Mouse (Mus musculus): ENCODE measurements around the gene 3110040N11Rik.
"Not testable (repeated sequence)": the region's sequence is repeated elsewhere in the genome, so short reads cannot be mapped to it uniquely, and the experiment has no call there.

3110040N11Rik gene

DNA sequence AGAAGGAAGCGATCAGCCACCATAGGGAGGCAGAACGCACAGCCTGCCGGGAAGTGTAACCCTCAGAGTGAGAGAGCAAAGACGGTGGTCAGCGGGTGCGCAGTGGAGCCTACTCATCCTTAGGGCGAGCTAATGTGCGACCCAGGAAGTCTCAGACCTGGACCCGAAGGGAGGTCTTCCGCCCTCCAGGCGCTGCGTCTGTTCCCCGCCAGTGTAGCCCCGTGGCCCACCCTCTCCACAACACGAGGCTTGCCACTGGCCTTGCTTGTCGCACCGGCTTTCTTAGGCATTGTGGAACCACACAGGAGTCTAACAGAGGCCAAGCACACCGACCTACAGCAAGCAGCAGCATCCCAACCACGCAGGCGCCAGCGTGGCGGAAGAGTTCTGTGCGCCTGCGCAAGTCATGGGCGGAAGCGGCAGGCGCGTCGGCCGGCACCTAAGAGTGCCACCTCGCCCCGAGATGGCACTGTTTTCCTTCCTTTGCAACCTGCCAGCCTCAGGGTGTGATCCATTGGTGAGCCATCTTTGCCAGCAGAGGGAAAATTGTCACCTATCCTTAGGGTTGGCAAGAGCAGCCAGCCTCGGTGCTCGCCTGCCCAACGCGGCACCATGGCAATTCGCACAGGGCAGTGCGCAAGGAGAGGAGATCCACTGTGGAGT, at the start of gene 3110040N11Rik:
Gene 3110040N11Rik, minus strand, starts transcription at position 384 of the 663 bp plus-strand sequence.
- DNase-seq (ENCODE audit: low read depth, low spot score), result peak; percentile 98

DNA sequence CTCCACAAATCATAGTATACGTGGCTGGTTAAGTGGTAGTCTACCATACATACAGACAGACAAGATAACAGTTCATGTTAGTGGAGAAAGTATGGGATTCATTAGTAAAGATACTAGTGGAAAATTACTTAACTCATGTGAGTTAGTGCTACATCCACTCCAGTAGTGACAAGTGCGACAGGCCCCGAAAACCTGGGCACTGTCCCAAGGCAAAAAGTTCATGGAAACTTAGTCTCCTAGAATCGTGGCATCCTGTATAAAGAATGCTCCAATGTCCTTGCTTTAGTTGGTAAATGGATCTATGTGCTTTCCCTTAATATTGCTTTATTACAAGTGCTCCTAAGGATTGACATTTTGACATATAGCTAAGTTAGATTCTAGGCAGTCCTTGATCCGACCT, 48.5 kb upstream of the 3110040N11Rik start:
- DNase-seq (ENCODE audit: low read depth, low spot score), result not testable (repeated sequence)

DNA sequence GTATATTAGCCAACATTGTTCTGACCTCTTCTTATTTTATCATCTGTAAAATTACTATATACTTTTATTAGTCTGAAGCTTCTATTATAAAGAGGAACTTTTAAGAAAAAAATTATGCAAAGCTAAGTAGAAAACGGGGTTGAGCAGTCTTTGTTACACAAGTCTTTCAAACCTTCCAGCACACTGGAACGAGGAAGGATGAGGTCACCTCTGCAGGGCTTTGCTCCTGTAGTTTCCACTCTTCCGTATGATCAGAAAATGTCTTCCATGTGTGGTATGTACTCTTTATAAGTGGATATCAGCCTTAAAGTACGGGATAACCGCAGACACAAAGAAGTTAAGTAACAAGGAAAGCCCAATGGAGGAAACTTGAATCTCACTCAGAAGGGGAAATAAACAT, 46.2 kb upstream of the 3110040N11Rik start:
- no peak for DNase-seq (ENCODE audit: low read depth, low spot score)

DNA sequence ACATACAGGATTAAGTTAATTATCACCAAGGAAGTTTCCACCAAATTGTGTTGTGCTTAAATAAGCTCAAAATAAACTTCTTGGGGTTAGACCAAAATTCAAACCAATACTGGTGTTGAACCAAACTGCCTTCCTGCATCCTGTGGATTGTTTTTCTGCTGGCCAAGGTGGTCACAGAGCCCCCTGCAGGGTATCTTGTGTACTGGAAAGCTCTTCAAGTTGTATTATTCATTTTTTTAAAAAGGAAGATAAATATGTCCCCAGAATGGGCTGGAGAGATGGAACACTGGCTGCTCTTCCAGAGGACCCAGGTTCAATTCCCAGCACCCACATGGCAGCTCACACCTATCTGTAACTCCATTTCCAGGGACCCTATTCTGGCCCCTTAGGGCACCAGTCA, 45.6 kb upstream of the 3110040N11Rik start:
- DNase-seq (ENCODE audit: low read depth, low spot score), result no peak

DNA sequence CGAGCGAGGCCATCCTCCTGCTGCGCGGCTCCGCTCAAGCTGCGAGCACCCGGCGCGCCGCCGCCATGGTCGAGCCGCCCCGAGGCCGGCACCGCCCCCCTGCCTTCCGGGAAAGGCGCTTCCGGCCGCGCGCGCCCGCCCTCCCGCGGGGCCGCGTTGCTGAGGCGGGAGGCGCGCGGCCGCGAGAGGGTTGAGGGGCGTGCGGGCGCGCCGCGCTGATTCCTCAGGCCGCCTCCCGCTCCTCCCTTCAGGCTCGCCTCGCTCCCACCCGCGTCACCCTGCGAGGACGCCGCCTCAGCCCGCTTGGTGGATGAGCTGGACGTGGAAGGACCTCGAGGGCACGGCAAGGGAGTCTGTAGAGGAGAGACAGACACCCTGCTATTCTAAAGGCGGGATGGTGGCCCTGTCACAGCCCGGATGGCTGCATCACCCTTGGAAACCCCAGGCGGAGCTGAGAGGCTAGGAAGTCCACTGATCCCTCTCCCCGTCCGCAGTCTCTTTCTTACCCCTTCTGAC, 40.2 kb upstream of the 3110040N11Rik start, which contains the start of gene Btbd1:
Gene Btbd1, minus strand, starts transcription at position 53 of the 516 bp plus-strand sequence.
- peak; percentile 91 for DNase-seq (ENCODE audit: low read depth, low spot score)

- DNase-seq (ENCODE audit: low read depth, low spot score), result peak; percentile 42
Measured at GRCm38 (mm10) chr7:81828681-81829378, 39.6 kb upstream of the 3110040N11Rik start.

DNA sequence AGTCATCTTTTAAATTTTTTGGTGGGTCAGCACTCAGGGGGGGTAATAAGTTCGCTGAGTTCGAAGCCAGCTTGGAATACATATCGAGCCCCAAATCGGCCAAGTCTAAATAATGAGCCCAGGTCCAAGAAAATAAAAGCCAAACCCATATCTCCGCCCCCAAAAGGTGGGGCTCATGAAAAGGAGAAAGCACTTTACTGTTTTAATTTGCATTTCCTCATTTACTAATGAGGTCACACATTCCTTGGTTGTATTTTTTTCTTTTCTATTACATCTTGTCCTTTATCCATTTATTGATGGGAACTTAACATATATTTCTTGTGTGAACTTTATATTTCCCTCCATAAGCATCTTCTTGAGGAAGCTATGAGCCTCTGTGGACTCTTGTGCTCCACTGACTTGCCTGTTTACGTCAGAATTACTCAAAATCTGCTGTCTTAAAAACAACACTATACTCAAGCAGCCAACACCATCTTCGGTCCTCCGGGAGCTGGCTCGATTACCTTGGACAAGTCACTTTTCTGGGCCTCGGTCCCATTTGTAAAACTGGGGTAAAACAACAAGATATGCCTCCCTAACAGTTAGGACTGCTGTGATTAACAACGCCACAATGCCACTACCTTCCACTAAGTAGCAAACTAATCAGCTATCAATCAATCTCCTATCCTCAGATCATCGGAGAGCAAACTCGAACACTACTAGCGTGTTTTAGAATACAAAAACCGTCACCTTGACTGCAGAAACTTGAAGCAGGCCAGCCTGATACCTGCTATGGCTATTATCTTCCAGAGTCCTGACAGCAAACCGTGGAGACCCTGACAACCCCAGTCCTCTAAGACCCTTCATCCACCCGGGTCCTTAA, 38.8 kb upstream of the 3110040N11Rik start:
- DNase-seq (ENCODE audit: low read depth, low spot score), result no peak

GRCm38 (mm10) chr7:81825381-81825780, 36.1 kb upstream of the 3110040N11Rik start:
- DNase-seq (ENCODE audit: low read depth, low spot score), result peak; percentile 21

DNA sequence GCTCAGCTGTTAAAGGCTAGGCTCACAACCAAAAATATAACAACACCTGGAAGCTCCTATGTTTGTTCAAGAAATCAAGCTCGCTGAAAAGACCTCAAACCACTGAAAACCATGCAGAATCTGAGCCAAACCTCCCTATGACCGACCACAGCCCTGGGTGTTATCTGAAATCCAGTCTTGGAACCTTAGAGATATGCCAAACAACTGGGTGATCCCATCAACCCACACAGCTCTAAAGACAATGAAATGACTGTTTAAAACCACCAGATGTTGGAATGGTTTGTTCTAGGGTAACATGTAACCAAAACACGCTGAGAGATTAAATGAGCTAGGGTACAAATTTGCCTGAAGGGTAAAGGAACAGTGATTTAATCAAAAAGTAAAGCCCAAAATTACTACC, 35.6 kb upstream of the 3110040N11Rik start:
- DNase-seq (ENCODE audit: low read depth, low spot score), result no peak

DNA sequence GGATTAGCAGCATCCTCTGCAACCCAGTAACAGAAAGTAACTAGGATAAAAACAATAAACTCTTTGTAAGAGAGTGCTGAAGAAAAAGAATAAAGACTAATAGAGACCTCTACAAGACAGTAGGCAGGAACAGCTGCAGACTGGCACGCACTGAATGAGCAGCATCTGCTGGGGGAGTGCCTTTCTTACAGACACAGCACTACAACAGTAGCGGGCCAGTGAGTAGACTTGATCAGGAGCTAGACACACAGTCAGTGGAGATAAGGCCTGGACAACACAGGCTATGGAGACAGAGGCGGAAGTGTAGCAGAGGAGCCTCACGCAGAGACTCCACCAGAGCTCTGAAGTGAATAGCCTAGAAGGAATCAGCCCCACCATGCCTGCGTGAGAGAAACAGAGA, 16.8 kb upstream of the 3110040N11Rik start:
- peak; percentile 39 for DNase-seq (ENCODE audit: low read depth, low spot score)

GRCm38 (mm10) chr7:81788536-81788935, 742 bp downstream of the 3110040N11Rik start:
- DNase-seq (ENCODE audit: low read depth, low spot score), result peak; percentile 53

DNA sequence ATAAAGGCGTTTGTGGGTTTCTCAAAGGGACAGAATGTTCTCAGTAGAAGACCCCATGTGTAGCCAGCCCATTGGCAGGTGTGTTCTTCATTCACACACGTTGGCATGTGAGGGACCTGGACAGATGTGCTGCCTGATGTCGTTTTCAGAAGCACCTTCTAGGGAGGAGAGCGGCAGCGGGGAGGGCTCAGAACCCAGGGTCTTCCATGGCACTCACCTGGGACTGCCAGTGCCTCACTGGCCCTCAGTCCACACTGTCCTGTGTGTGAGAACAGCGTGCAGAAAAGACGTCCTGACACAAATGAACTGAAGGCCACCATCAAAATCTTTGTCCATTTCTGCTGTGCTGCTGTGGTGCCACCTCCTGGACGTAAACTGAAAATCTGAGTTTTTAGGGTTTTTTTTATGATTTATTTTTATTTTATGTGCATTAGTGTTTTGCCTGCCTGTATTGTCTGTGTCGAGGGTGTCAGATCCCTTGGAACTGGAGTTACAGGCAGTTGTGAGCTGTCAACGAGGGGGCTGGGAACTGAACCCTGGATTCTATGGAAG, 11.5 kb downstream of the 3110040N11Rik start:
- peak; percentile 54 for DNase-seq (ENCODE audit: low read depth, low spot score)

DNA sequence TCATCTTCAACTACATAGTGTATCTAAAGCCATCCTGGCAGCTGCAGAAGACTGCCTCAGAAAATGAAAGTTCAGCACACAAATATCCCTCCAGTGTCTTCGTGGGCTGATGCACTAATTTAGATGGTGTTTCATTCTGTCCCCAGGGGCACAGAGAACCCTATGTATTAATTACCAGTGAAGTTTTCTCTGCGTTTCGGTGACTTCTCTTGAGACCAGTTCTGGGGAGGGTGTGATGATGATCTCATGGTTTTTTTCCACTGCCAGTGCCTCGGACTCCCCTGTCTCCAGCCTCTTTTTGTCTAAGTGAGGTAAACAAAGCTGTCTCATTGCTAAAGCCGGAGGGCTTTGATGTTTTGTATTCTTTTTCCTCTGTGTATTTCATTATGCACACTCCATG, 14.0 kb downstream of the 3110040N11Rik start:
- peak; percentile 59 for DNase-seq (ENCODE audit: low read depth, low spot score)

DNA sequence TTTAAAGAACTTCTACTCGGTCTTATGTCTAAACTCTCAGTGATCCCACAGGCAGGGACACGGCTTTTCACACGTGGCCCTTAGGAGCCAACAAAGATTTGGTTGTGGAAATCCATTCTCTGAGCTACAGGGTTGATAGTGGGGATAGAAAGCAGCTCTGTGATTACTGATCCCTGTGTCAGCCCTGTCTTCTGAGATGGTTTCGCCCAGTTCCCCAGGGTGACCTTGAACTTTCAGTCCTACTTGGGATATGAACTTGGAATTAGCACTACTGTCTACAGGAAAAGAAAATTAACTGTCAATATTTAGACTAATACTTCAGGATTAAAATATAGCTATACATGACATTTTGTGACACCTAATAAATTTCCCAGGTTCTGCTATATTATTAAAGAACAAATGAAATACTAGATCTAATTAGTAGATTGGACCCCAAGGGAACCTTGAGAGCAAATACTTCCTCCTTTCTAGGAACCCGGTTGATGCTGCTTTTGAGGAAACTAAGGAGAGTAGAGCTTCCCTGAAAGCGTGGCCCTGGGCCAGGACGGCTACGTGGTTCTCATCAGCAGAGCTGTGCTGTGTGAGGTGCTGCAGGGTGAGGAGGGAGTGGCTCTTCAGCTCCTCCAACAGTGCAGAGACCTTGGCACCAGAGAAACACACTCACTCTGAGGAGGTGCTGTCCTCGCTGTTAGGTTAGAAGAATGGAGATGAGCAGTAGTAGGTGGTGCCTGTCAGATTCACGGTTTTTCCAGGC, 16.3 kb downstream of the 3110040N11Rik start:
- peak; percentile 67 for DNase-seq (ENCODE audit: low read depth, low spot score)

DNA sequence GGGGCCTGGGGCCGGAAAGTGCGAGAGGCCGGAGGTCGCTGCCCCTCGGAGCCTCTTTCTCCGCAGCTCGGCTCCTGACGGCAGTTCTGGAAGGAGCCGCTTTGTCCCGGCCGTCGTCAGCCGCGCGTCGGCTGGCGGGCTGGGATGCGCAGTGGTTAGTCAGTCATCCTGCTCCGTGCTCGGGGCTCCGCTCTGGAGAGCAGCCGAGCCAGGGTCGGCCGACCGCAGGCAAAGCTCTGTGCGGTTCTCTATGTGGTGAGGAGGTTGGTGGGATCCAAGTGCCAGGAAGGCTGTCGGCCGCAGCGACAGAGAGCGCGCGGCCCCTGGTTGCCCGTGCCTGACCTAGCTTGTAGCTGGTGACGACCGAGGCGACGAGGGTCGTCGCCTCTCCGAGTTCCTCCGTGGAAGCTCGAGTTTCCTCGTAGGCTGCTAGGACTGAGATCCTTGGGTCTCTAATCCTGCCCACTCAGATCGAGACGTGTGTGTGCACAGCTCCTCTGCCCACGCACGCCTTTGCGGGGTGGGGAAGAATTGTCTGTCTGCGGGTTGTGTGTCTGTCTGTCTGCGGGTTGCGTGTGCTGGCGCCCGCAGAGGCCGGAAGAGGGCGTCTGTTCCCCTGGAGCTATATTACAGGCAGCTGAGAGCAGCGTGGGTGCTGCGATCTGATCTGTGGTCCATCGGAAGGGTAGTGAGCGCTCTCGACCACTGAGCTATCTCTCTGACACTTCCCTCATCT, 26.0 kb downstream of the 3110040N11Rik start:
- peak; percentile 44 for DNase-seq (ENCODE audit: low read depth, low spot score)

GRCm38 (mm10) chr7:81762180-81763109, 26.8 kb downstream of the 3110040N11Rik start, which contains the start of gene Ramac:
TSS of gene Ramac (plus strand) at chr7:81762925.
- peak; percentile 96 for DNase-seq (ENCODE audit: low read depth, low spot score)

GRCm38 (mm10) chr7:81747956-81748355, 41.3 kb downstream of the 3110040N11Rik start:
- DNase-seq (ENCODE audit: low read depth, low spot score), result no peak

GRCm38 (mm10) chr7:81744145-81744544, 45.1 kb downstream of the 3110040N11Rik start:
- peak; percentile 66 for DNase-seq (ENCODE audit: low read depth, low spot score)

DNA sequence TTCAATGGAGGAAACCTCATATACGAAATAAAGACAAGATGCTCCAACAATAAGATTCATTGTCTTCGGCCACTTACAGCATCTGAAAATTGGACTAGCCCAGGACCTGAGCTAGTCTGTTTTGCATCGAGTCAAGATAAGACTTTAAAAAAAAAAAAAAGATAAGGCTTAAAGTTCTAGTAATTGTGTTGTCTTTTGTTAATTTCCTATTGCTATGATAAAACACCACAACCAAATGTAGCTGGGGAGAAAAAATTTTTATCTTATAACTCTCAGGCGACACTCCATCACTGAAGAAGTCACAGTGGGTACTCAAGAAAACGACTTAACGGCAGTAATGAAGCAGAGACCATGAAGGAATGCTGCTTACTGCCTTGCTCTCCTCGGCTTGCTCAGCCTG, 49.3 kb downstream of the 3110040N11Rik start:
- no peak for DNase-seq (ENCODE audit: low read depth, low spot score)

Data from brain, adult 2 months (tissue).